Mouse (Mus musculus): Measurements from ENCODE around the gene 9130409I23Rik. TPM values are rescaled to one million over a fixed set of nuclear protein-coding genes. Genes with fewer than 3 reads are reported as not detected.

9130409I23Rik gene
- total and polyA plus RNA-seq, 2 experiments from 2014 or later, result not detected

- TF ChIP-seq CTCF (IDR thresholded peaks at IDR 0.05; ENCODE audit: low read depth), result no peak
- TF ChIP-seq EP300 (IDR thresholded peaks at IDR 0.05; ENCODE audit: low read depth), result no peak
- Histone ChIP-seq H3K36me3 (replicated peaks; ENCODE audit: control insufficient read depth, insufficient read depth, low read length) (no peaks in the 10 kb centered on the region), H3K27me3 (ENCODE audit: control insufficient read depth, insufficient read depth, low read length) (no peaks in the 10 kb centered on the region), H3K9ac (replicated peaks; ENCODE audit: low read depth, low read length) (no peak overlapping the region), H3K4me2 (ENCODE audit: low read depth, low read length) (no peak overlapping the region), H3K27ac (ENCODE audit: low read depth) (no peak overlapping the region), H3K4me1 (ENCODE audit: control insufficient read depth, insufficient read depth) (no peaks in the 10 kb centered on the region), H3K9me3 (replicated peaks; ENCODE audit: control insufficient read depth, low read length) (no peaks in the 10 kb centered on the region), H3K4me3 (ENCODE audit: low read depth, low read length) (no peak overlapping the region)
- DNase-seq (ENCODE audit: low spot score) (no peak), ATAC-seq (ENCODE audit: insufficient read depth, low read depth) (no peak)
- WGBS, result 45% methylated on average over 3 of the region's 3 CpGs
Observed at GRCm38 (mm10) chr1:181061784-181062485, 10.9 kb downstream of the 9130409I23Rik start.

DNA sequence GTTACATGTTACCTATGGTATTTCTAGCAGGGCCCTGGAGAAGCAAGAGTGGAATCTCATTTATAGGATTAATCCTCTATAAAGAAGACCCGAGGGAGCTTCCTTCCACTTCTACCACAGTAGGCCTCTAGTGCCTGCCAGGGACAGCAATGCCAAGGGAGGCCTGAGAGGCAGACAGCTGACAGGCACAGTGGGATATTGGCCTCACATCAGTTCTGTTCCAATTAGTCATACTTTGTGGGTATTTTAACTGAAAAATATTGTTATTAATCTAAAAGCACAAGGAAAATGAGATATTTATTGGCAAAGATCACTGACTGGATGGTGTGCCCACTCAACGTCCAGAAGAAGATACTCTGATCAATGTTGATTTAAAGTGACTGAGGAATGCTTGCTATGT is 13.0 kb downstream of the 9130409I23Rik start:
- Histone ChIP-seq H3K27me3 (ENCODE audit: control insufficient read depth, insufficient read depth, low read length) (no peaks in the 10 kb centered on the region), H3K27ac (ENCODE audit: low read depth) (no peak overlapping the region), H3K36me3 (replicated peaks; ENCODE audit: control insufficient read depth, insufficient read depth, low read length) (no peaks in the 10 kb centered on the region), H3K4me1 (ENCODE audit: control insufficient read depth, insufficient read depth) (no peaks in the 10 kb centered on the region), H3K4me2 (ENCODE audit: low read depth, low read length) (no peak overlapping the region), H3K4me3 (ENCODE audit: low read depth, low read length) (no peak overlapping the region), H3K9me3 (replicated peaks; ENCODE audit: control insufficient read depth, low read length) (no peaks in the 10 kb centered on the region), H3K9ac (replicated peaks; ENCODE audit: low read depth, low read length) (no peak overlapping the region)
- no peak for DNase-seq (ENCODE audit: low spot score)
- 59% methylated on average over 2 of the region's 2 CpGs for WGBS
- ATAC-seq (ENCODE audit: insufficient read depth, low read depth), result no peak
- no peak for TF ChIP-seq CTCF (IDR thresholded peaks at IDR 0.05; ENCODE audit: low read depth)
- TF ChIP-seq EP300 (IDR thresholded peaks at IDR 0.05; ENCODE audit: low read depth), result no peak

- DNase-seq (ENCODE audit: low spot score), result no peak
- no peak overlapping the region for H3K27ac ChIP-seq (ENCODE audit: low read depth)
- WGBS, result 53% methylated on average over 6 of the region's 6 CpGs
- no peak overlapping the region for H3K9ac ChIP-seq (replicated peaks; ENCODE audit: low read depth, low read length)
- no peaks in the 10 kb centered on the region for H3K4me1 ChIP-seq (ENCODE audit: control insufficient read depth, insufficient read depth)
- H3K4me3 ChIP-seq (ENCODE audit: low read depth, low read length), result no peak overlapping the region
- no peaks in the 10 kb centered on the region for H3K36me3 ChIP-seq (replicated peaks; ENCODE audit: control insufficient read depth, insufficient read depth, low read length)
- no peak for ATAC-seq (ENCODE audit: insufficient read depth, low read depth)
- H3K4me2 ChIP-seq (ENCODE audit: low read depth, low read length), result no peak overlapping the region
- TF ChIP-seq EP300 (IDR thresholded peaks at IDR 0.05; ENCODE audit: low read depth), result no peak
- no peak for TF ChIP-seq CTCF (IDR thresholded peaks at IDR 0.05; ENCODE audit: low read depth)
- H3K27me3 ChIP-seq (ENCODE audit: control insufficient read depth, insufficient read depth, low read length), result no peaks in the 10 kb centered on the region
- no peaks in the 10 kb centered on the region for H3K9me3 ChIP-seq (replicated peaks; ENCODE audit: control insufficient read depth, low read length)
Observed at GRCm38 (mm10) chr1:181064648-181065047, 13.6 kb downstream of the 9130409I23Rik start.

DNA sequence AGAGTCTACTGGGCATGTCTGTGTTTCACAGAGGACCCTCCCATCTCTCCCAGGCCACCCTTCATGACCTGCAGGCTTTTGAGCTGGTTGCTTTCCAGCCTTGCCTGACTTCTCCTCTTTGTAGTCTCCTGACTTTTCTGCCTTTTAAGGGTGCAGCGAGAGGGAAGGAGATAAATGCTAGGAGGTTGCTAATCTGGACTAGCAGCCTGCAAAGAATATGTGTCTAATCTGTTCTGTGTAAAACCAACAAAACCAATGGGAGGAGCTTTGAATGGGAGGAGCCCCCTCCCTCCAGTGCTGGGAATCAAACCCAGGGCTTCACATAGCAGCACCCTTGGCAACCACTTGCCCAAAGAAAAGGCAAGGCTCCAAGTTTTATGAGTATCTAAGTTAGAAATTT is 17.3 kb downstream of the 9130409I23Rik start:
- Histone ChIP-seq H3K27ac (ENCODE audit: low read depth) (no peak overlapping the region), H3K9me3 (replicated peaks; ENCODE audit: control insufficient read depth, low read length) (no peaks in the 10 kb centered on the region), H3K4me3 (ENCODE audit: low read depth, low read length) (no peak overlapping the region), H3K9ac (replicated peaks; ENCODE audit: low read depth, low read length) (no peak overlapping the region), H3K4me1 (ENCODE audit: control insufficient read depth, insufficient read depth) (no peaks in the 10 kb centered on the region), H3K4me2 (ENCODE audit: low read depth, low read length) (no peak overlapping the region), H3K27me3 (ENCODE audit: control insufficient read depth, insufficient read depth, low read length) (no peaks in the 10 kb centered on the region), H3K36me3 (replicated peaks; ENCODE audit: control insufficient read depth, insufficient read depth, low read length) (no peaks in the 10 kb centered on the region)
- TF ChIP-seq EP300 (IDR thresholded peaks at IDR 0.05; ENCODE audit: low read depth) (no peak), CTCF (IDR thresholded peaks at IDR 0.05; ENCODE audit: low read depth) (no peak)
- ATAC-seq (ENCODE audit: insufficient read depth, low read depth) (no peak), DNase-seq (ENCODE audit: low spot score) (no peak)
- WGBS, result 65% methylated on average over 1 of the region's 1 CpGs

GRCm38 (mm10) chr1:181069671-181070070 is 18.6 kb downstream of the 9130409I23Rik start:
- H3K27me3 ChIP-seq (ENCODE audit: control insufficient read depth, insufficient read depth, low read length), result no peaks in the 10 kb centered on the region
- H3K9ac ChIP-seq (replicated peaks; ENCODE audit: low read depth, low read length), result no peak overlapping the region
- H3K4me2 ChIP-seq (ENCODE audit: low read depth, low read length), result no peak overlapping the region
- H3K9me3 ChIP-seq (replicated peaks; ENCODE audit: control insufficient read depth, low read length), result no peaks in the 10 kb centered on the region
- no peaks in the 10 kb centered on the region for H3K36me3 ChIP-seq (replicated peaks; ENCODE audit: control insufficient read depth, insufficient read depth, low read length)
- H3K4me3 ChIP-seq (ENCODE audit: low read depth, low read length), result no peak overlapping the region
- no peak for TF ChIP-seq CTCF (IDR thresholded peaks at IDR 0.05; ENCODE audit: low read depth)
- TF ChIP-seq EP300 (IDR thresholded peaks at IDR 0.05; ENCODE audit: low read depth), result no peak
- no peaks in the 10 kb centered on the region for H3K4me1 ChIP-seq (ENCODE audit: control insufficient read depth, insufficient read depth)
- WGBS, result 61% methylated on average over 11 of the region's 11 CpGs
- ATAC-seq (ENCODE audit: insufficient read depth, low read depth) (no peak), DNase-seq (ENCODE audit: low spot score) (no peak)
- no peak overlapping the region for H3K27ac ChIP-seq (ENCODE audit: low read depth)

- Histone ChIP-seq H3K4me2 (ENCODE audit: low read depth, low read length) (no peak overlapping the region), H3K4me1 (ENCODE audit: control insufficient read depth, insufficient read depth) (no peaks in the 10 kb centered on the region), H3K27me3 (ENCODE audit: control insufficient read depth, insufficient read depth, low read length) (no peaks in the 10 kb centered on the region), H3K27ac (ENCODE audit: low read depth) (no peak overlapping the region), H3K4me3 (ENCODE audit: low read depth, low read length) (no peak overlapping the region), H3K36me3 (replicated peaks; ENCODE audit: control insufficient read depth, insufficient read depth, low read length) (no peaks in the 10 kb centered on the region), H3K9ac (replicated peaks; ENCODE audit: low read depth, low read length) (no peak overlapping the region), H3K9me3 (replicated peaks; ENCODE audit: control insufficient read depth, low read length) (no peaks in the 10 kb centered on the region)
- DNase-seq (ENCODE audit: low spot score), result no peak
- peak; percentile 6; the same call in 1 of the 2 replicates for TF ChIP-seq CTCF (IDR thresholded peaks at IDR 0.05; ENCODE audit: low read depth)
- TF ChIP-seq EP300 (IDR thresholded peaks at IDR 0.05; ENCODE audit: low read depth), result no peak
- no peak for ATAC-seq (ENCODE audit: insufficient read depth, low read depth)
- WGBS, result 40% methylated on average over 5 of the region's 5 CpGs
Observed at GRCm38 (mm10) chr1:181073075-181073474, 22.0 kb downstream of the 9130409I23Rik start.
